Mouse (Mus musculus) heart, adult 10 weeks (tissue): ENCODE measurements around the gene Trim75. TPM values are rescaled to one million over a fixed set of nuclear protein-coding genes. Genes with fewer than 3 reads are reported as not detected.

Source experiments
- polyA plus RNA-seq: library from polyadenylated mRNA; stranded (reverse); fragments of 350-450 nt; fragmentation: Illumina TruSeq; extraction: RNeasy Lipid Tissue Mini Kit (QIAGEN cat#74804); gene quantifications from one replicate; pipeline ENCODE4 v1.2.3, GENCODE M21; 2014; ENCODE audit warnings: low read depth, low replicate concordance

Gene Trim75
- polyA plus RNA-seq, result not detected

DNA sequence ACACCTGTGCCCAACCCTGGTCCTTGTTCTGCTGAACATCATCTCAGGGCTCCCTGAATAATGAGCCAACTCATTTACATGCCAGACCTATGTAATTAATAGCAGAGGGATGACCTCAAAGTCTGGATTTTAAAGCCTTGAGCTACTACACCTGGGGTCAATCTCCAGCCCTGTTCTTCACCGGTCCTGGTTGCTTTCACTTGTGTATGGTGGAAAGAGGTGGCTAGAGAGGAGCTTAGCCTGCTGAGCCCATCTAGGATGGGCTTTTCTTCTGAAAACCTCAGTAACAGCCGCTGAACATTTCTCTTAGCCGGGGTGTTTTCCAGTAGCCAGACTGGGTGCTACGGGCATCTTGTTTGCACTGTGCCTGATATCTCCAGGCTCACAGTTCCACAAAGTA is at the start of gene Trim75:
Gene Trim75, minus strand, starts transcription at position 101 of the 400 bp plus-strand sequence.

DNA sequence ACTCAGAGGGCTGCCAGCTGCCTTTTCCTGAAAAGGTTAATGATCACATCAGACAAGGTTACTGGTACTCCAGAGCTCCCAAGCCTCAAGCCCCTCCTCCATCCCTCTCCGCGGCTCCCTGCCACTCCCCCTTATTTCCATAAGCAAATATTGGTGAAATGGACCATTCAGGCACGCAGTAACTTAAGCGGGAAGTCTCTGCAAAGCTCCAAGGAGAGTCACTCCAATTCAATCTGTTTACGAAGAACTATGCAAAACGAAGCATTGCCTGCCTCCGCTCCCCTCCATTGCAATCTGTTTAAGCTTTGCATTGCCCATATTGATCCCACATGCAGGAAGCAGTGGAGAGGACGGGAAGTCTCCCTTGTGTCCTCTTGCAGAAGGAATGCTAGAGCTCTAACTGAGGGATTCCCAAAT is 49.5 kb upstream of the Trim75 start, which contains the start of gene Apela:
Gene Apela, minus strand, starts transcription at position 220 of the 417 bp plus-strand sequence.

DNA sequence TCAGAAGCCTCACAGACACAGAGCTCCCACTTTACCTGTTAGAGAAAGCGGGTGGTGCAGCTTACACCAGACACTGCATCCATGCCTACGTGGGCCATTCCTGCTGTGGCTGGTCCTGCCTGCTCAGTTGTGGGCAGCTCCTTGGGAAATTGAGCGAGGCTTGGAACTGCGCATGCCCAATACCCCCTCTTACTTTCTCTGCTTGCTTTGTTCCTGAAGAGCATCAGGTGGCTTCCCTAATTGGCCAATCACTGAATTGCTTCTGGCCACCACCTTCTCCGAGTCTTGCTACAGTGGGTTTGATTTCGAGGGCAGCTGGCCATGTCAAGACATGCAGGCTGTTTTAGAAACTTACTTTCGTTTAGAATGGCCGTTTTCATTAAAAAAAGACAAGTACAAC is 30.8 kb upstream of the Trim75 start, which contains the start of the genes Trim61 and Trim60:
Gene Trim61, minus strand, starts transcription at position 101 of the 400 bp plus-strand sequence.
Gene Trim60, minus strand, starts transcription at position 162 of the 400 bp plus-strand sequence.

DNA sequence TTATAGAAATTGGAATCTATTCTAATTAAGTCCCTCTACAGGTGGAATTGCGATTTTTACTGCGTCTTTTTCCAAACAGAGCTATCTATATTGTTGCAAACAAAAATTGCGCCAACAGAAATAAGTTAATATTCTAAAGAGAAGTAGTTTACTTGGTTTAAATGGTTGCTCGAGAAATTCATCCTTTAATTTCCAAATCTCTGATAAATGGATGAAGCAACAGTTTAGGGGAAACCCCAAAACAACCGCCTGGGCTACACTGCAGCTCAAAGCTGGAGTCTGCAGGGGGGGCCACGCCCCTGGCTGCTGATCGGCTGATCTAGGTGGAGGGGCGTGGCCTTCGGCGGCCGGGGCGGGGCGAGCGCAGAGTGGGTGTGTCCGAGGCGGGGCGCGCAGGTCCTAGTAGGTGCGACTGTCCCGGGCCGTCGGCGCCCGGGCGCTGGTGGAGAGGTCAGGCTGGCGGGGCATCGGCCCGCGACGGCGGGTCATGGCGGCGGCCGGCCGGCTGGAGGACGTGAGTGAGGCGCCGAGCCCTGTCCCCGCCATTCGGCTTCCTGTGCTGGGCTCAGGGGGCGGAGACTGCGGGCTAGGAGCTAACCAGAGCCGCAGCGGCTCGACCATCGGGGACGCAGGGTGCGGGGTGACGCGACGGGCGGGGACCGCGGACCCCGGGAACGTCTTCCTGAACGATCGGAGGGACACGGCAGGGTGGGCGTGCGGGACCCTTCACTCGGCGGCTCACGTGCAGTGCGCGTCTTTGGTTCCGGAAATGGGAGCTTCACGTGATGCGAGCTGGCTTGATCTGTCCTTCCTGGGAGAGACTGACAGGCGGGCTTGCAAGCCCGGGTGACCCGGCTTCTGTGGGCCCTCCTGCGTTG is 40.6 kb downstream of the Trim75 start, which contains the start of gene Tmem192:
Gene Tmem192, plus strand, starts transcription at position 366 of the 878 bp plus-strand sequence.

Other genes with a start within 250 kb of the Trim75 start
- 9.7 TPM for gene Klhl2, start 137.8 kb downstream of the Trim75 start, polyA plus RNA-seq
- gene Tmem192, start 40.6 kb downstream of the Trim75 start, polyA plus RNA-seq, result 25.9 TPM
- gene Trim61, start 30.7 kb upstream of the Trim75 start, polyA plus RNA-seq, result not detected
- gene Trim60, start 30.8 kb upstream of the Trim75 start, polyA plus RNA-seq, result not detected
- not detected for gene Apela, start 49.5 kb upstream of the Trim75 start, polyA plus RNA-seq
- not detected for gene Gm10663, start 87.2 kb upstream of the Trim75 start, polyA plus RNA-seq
- gene BC030870, start 141.7 kb upstream of the Trim75 start, polyA plus RNA-seq, result not detected